Mouse (Mus musculus) midbrain, embryonic 16.5 days (tissue): ENCODE measurements around the gene Riox2. TPM values are rescaled to one million over a fixed set of nuclear protein-coding genes. Genes with fewer than 3 reads are reported as not detected.
"Not testable (repeated sequence)": the region's sequence is repeated elsewhere in the genome, so short reads cannot be mapped to it uniquely, and the experiment has no call there.

Experiments used
- ATAC-seq: fragments of 200-750 bp; cut with Nextera tagmentation; 2 replicates; pipeline ENCODE4 v1.8.0; 2017; ENCODE audit warnings: moderate TSS enrichment
- H3K27ac ChIP-seq: fragments of 300-500 bp; sonication (generic); 2 replicates; pipeline ENCODE4 v1.5.1; 2014; ENCODE audit warnings: mild to moderate bottlenecking, low read length, mixed read lengths
- H3K27me3 ChIP-seq: fragments of 300-500 bp; sonication (generic); 2 replicates; pipeline ENCODE4 v1.6.1; 2014; ENCODE audit warnings: low read depth, low read length, mixed read lengths; ENCODE audit not compliant: control insufficient read depth, insufficient read depth
- H3K36me3 ChIP-seq: fragments of 300-500 bp; sonication (generic); 2 replicates; pipeline ENCODE4 v1.6.1; 2014; ENCODE audit warnings: mild to moderate bottlenecking, low read length, moderate library complexity, mixed read lengths; ENCODE audit not compliant: control insufficient read depth, insufficient read depth
- H3K4me1 ChIP-seq: fragments of 300-500 bp; sonication (generic); 2 replicates; pipeline ENCODE4 v1.6.1; 2014; ENCODE audit warnings: mild to moderate bottlenecking, low read length, mixed read lengths; ENCODE audit not compliant: control insufficient read depth, insufficient read depth
- H3K4me2 ChIP-seq: fragments of 300-500 bp; sonication (generic); 2 replicates; pipeline ENCODE4 v1.6.1; 2014; ENCODE audit warnings: mild to moderate bottlenecking, low read length, mixed read lengths
- H3K4me3 ChIP-seq: fragments of 300-500 bp; sonication (generic); 2 replicates; pipeline ENCODE4 v1.5.1; 2014; ENCODE audit warnings: low read depth, mild to moderate bottlenecking, low read length, moderate library complexity, mixed read lengths
- H3K9ac ChIP-seq: fragments of 300-500 bp; sonication (generic); 2 replicates; pipeline ENCODE4 v1.6.1; 2014; ENCODE audit warnings: low read depth, low read length, mixed read lengths
- H3K9me3 ChIP-seq: fragments of 300-500 bp; sonication (generic); replicated peaks from 2 replicates; pipeline ENCODE4 v1.6.1; 2014; ENCODE audit warnings: mild to moderate bottlenecking, low read length, mixed read lengths; ENCODE audit not compliant: control insufficient read depth, poor library complexity, severe bottlenecking
- WGBS: fragments of 180-500 bp; shearing (Covaris S2); extraction: QIAGEN DNeasy Blood & Tissue Kit; methylation state at CpG from one replicate; pipeline ENCODE4 v1.1.7; 2014; 5-methylcytosine and 5-hydroxymethylcytosine counted together
- polyA plus RNA-seq: library from polyadenylated mRNA; unstranded; fragments of >200 nt; fragmentation: Nextera tagmentation; extraction: Ambion mirVana; gene quantifications from 2 replicates; pipeline ENCODE4 v1.2.1, GENCODE M21; 2015

Riox2 gene
- polyA plus RNA-seq: 15.7 and 16.0 TPM in 2 replicates

DNA sequence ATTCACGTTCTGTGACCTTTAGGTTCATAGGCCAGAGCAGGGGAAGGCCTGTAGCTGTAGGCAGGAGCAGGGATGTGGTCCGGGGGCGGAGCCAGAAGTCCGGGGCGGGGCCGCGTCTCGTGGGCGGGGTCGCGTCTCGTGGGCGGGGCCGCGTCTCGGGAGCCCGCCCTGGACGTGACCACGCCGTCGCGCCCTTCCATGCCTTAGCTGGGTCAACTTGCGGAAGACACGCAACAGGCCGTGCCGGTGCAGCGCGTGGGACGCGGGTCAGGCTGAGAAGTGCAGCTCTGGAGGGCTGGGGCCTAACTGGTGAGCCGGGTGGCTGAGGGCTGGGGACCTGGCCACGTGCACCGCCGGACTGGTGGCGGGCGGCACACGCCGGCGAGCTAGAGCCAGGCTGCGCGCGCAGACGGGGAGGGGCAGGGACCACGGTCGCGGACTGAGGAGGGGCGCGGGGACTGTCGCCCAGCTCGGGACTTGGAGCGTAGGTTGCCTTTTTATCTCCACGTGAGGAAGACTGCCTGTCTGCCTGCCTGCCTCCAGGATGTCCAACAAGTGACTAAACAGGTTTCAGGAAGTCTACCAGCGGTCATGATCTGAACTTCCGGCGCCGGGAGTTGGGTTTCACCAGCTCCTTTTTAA lies at the start of gene Riox2:
Gene Riox2, plus strand, starts transcription at position 139 of the 642 bp plus-strand sequence.
- 1% methylated on average over 52 of the region's 56 CpGs for WGBS

DNA sequence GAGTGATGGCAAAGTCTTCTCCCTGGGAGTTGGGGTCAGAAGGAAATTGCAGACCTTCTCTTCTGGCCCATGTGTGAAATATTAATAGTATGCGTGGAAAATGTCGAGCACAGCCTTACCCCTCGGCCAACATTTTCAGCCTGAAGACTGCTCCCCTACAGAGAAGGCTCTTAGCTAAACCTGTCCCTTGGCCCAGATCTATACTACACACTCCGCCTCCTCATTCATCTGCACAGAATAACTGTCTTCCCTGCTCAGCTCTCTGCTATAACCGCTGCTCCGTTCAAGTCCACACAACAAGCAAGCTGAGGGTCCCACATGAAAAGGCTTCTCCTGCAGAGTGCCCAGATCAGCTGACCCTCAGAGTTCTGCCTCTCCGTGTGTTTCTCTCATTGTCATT lies 43.6 kb upstream of the Riox2 start:
- H3K27ac ChIP-seq: no peak overlapping the region
- H3K9ac ChIP-seq: no peak overlapping the region
- no peak overlapping the region for H3K4me3 ChIP-seq
- no peaks in the 10 kb centered on the region for H3K4me1 ChIP-seq
- no peaks in the 10 kb centered on the region for H3K9me3 ChIP-seq
- no peaks in the 10 kb centered on the region for H3K27me3 ChIP-seq
- 64% methylated on average over 7 of the region's 7 CpGs for WGBS
- H3K36me3 ChIP-seq: no peaks in the 10 kb centered on the region
- H3K4me2 ChIP-seq: no peak overlapping the region
- ATAC-seq: no peak

More for the DNA sequence above, at the start of gene Riox2:
- Histone ChIP-seq H3K27me3 (no peaks in the 10 kb centered on the region), H3K4me1 (0 out of 2 replicates have a peak, but pooled peaks cover 6% of the 10 kb centered on the region), H3K4me3 (peak within 1 kb of the TSS; percentile 78), H3K4me2 (peak within 1 kb of the TSS; percentile 75), H3K9ac (peak within 1 kb of the TSS; percentile 74), H3K27ac (no peak within 1 kb of the TSS), H3K9me3 (no peaks in the 10 kb centered on the region), H3K36me3 (no peaks in the 10 kb centered on the region)
- ATAC-seq: peak; percentile 97

DNA sequence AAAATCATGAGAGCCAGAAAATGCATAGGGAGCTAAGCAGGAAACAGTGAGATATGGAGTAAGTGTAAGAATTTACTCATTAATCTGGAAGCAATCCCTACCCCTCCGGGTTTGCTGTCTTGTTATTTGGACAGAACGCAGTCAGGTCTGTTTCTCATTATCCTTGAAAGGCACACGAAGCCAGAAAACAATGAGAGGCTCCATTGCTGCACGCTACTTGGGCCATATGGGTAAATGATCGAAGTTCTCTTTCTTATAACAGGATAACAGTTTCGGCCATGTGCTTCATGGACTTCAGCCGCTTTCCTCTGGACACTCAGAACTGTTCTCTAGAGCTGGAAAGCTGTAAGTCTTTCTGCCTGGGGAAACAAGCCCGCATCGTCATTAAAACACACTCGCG lies 38.4 kb upstream of the Riox2 start:
- no peaks in the 10 kb centered on the region for H3K9me3 ChIP-seq
- no peaks in the 10 kb centered on the region for H3K4me1 ChIP-seq
- no peak overlapping the region for H3K9ac ChIP-seq
- ATAC-seq: no peak
- H3K27me3 ChIP-seq: no peaks in the 10 kb centered on the region
- no peaks in the 10 kb centered on the region for H3K36me3 ChIP-seq
- H3K27ac ChIP-seq: no peak overlapping the region
- H3K4me2 ChIP-seq: no peak overlapping the region
- 72% methylated on average over 11 of the region's 11 CpGs for WGBS
- no peak overlapping the region for H3K4me3 ChIP-seq

DNA sequence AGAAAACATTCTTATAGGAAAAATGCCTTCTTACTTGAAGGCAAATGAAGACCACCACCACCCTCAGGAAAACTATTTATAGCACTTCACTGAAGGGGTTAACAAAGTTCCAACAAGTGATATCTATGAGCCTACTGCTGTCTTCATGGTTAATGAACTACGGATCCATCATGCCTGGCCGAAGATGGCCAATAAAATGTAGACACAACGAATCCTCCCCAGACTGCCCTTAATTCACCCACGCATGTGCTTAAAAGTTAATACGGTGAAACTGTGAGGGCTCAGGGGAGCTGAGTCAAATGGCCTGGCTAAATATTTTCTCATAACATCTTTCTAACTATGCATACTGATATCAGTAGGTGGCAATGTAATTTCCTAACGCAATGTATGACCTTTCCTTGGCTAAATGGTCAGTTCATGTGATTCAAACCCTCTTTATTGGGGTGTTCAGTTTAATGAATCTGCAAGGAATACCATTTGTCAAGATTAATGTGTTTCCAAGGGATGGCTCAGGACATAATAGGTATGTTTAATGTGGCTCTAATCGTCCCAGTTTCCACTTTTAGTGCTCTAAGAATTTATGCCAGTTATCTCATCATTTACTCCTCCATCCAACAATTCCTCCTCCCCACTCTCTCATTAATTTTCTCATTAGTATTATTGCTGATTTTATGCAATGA lies 26.6 kb upstream of the Riox2 start:
- Histone ChIP-seq H3K27ac (no peak overlapping the region), H3K4me3 (no peak overlapping the region), H3K9ac (no peak overlapping the region), H3K36me3 (no peaks in the 10 kb centered on the region), H3K9me3 (no peaks in the 10 kb centered on the region), H3K4me1 (no peaks in the 10 kb centered on the region), H3K4me2 (no peak overlapping the region), H3K27me3 (no peaks in the 10 kb centered on the region)
- ATAC-seq: no peak
- 87% methylated on average over 7 of the region's 7 CpGs for WGBS

DNA sequence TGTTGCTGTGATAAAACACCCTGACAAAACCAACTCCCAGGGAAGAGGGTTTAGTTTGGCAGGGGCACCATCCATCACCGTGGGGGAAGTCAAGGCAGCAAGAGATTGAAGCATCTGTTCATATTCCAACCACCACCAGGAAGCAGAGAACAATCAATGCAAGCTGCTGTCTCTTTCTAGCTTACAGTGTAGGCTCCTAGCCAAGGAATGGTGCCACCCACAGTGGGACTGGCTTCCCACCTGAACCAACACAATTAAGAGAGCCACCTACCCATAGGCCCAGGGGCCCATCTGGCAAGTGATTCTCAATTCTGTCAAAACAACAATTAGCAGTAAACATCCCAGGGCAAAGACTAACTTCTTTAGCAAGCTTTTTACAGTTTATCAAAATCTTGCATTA lies 23.4 kb upstream of the Riox2 start:
- WGBS: 81% methylated on average over 1 of the region's 1 CpGs
- H3K27ac ChIP-seq: no peak overlapping the region
- H3K4me3 ChIP-seq: no peak overlapping the region
- no peak for ATAC-seq
- H3K9ac ChIP-seq: no peak overlapping the region
- no peaks in the 10 kb centered on the region for H3K27me3 ChIP-seq
- H3K4me2 ChIP-seq: no peak overlapping the region
- no peaks in the 10 kb centered on the region for H3K4me1 ChIP-seq
- no peaks in the 10 kb centered on the region for H3K36me3 ChIP-seq
- no peaks in the 10 kb centered on the region for H3K9me3 ChIP-seq

DNA sequence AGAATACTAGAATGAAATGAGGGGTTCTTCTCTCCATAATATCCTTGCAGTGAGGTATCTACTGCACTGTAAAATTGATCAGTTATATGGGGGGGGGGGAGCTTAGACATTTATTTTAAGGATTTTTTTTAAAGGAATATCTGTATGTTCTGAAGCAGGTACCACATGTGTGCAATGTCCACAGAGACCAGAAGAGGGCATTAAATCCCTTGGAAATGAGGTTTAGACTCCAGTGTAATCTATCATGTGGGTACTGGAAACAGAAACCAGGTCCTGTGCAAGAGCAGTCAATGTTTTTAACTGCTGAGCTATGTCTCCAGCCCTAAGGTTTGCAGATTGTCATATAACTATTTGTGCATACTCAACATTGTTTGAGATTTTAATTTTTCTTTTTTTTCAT lies 22.5 kb upstream of the Riox2 start:
- H3K4me2 ChIP-seq: no peak overlapping the region
- no peaks in the 10 kb centered on the region for H3K4me1 ChIP-seq
- H3K9ac ChIP-seq: no peak overlapping the region
- H3K9me3 ChIP-seq: no peaks in the 10 kb centered on the region
- H3K36me3 ChIP-seq: no peaks in the 10 kb centered on the region
- ATAC-seq: no peak
- H3K27me3 ChIP-seq: no peaks in the 10 kb centered on the region
- H3K4me3 ChIP-seq: no peak overlapping the region
- no peak overlapping the region for H3K27ac ChIP-seq

DNA sequence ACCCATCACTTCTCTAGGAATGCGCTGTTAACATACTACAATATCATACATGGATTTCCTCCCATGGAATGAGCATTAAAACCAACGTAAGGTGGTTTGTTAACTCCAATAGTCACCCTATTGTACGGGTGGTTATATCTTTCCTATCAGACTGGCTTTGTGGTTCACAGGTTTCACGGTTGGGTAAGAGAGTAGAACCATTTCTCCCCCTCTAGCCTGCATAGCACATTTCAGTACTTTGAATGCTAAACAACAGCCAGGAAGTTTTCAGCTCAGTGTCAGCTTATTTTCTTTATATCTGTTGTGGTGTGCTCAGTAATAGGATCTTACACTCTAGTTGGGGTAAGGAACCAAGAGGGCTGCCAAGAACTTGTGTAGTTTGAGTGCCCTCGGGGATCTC lies 19.8 kb upstream of the Riox2 start:
- H3K4me1 ChIP-seq: no peaks in the 10 kb centered on the region
- WGBS: 83% methylated on average over 5 of the region's 5 CpGs

DNA sequence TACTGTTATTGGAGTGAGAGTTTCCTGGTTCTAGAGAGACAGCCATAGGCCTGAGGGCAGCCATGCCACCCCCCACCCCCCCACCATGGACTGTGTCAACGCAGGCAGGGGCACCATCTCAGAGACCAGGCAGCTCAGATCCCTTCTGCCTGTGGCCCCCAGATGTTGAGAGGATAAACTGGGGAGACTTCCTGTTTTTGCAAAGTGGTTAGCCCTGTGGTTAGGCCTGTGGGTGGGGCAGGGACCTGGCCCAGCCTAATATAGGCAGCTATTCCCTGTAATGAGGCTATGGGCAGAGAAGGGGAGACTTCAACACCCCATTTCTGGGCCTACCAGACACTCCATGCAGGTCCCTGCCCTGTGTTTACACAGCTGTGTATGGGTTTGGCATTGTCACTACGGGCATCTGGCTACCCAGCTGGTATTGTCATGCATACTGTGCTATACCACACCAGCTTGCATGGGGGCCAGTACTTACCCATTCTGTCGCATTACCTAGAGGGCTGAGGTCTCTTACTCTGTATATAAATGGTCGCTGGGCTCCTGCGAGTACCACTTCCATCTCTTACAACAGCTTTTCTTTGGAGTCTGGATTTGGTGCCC lies 12.2 kb upstream of the Riox2 start:
- not testable (repeated sequence) for H3K27me3 ChIP-seq, H3K9me3 ChIP-seq, H3K36me3 ChIP-seq, H3K4me1 ChIP-seq, ATAC-seq, H3K9ac ChIP-seq, H3K4me3 ChIP-seq, H3K27ac ChIP-seq, H3K4me2 ChIP-seq
- WGBS: 87% methylated on average over 5 of the region's 5 CpGs

More for the DNA sequence above, 19.8 kb upstream of the Riox2 start:
- H3K27ac ChIP-seq: no peak overlapping the region
- no peaks in the 10 kb centered on the region for H3K36me3 ChIP-seq
- ATAC-seq: no peak
- H3K4me2 ChIP-seq: no peak overlapping the region
- H3K9me3 ChIP-seq: no peaks in the 10 kb centered on the region
- no peaks in the 10 kb centered on the region for H3K27me3 ChIP-seq
- H3K9ac ChIP-seq: no peak overlapping the region
- no peak overlapping the region for H3K4me3 ChIP-seq

DNA sequence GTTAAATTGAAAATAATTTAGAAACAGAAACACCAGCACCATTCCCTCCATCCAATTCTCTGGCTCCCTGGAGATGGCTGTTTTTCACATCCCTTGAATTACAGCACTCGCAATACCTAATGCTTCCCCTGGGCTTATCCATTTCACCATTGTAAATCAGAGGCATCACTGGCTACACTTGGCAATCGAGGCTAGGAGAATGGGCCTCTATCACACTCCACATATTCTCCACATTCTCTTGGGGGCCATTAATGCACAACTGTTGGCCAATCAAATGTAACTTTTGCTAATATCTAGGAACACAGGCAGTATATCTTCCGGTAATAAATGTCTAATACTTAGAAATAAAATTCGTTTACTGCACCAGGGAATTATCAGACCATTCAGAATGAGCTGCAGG lies 8.0 kb upstream of the Riox2 start:
- Histone ChIP-seq H3K27ac (no peak overlapping the region), H3K4me2 (no peak overlapping the region), H3K9ac (no peak overlapping the region), H3K4me1 (no peaks in the 10 kb centered on the region), H3K27me3 (no peaks in the 10 kb centered on the region), H3K9me3 (0 out of 2 replicates have a peak, but pooled peaks cover 5% of the 10 kb centered on the region), H3K36me3 (no peaks in the 10 kb centered on the region), H3K4me3 (no peak overlapping the region)
- ATAC-seq: no peak
- 82% methylated on average over 4 of the region's 4 CpGs for WGBS
